Mouse (Mus musculus): ENCODE measurements around the gene Gpm6a.
"Not testable (repeated sequence)": the region's sequence is repeated elsewhere in the genome, so short reads cannot be mapped to it uniquely, and the experiment has no call there.

Gene Gpm6a

GRCm38 (mm10) chr8:55017071-55017470 is 62.4 kb downstream of the Gpm6a start:
- no peak for DNase-seq

DNA sequence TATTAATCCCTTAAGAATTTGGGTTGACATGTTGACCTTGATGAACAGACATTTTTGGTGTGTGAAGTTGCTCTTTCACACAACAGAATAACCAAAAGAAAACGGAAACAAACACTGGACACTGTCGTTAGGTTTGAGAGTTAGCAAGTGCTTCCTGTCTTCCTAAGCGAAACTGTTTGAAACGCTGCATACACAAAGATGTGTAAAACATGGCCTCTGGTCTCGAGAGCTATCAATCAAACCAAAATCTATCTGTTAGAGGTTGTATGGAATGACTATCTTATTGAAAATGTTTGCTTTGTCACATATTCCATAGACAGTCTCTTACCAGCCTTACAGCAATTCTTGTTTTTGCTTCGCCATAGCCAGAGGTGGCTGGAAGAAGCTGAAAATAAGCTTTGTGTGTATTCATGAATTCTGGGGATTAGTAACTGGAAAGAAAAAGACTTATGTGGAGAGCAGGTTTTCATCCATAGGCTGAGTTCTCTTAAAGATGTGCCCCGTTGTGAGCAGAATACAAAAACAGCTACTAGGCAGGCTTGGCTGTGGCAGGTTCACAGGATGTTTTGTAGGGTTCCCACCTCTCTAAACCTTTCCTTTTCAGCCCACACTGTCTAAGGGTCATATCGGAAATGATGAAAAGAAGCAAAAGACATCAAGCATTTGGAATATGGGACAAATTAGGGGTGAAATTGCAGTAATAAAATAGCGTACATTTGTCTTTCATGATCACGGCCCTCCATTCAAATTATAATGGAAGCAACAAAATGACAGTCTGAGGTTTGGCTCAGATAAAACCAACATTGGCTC is 71.4 kb downstream of the Gpm6a start:
- peak; percentile 25 for DNase-seq

GRCm38 (mm10) chr8:55026661-55027000 is 72.0 kb downstream of the Gpm6a start:
- DNase-seq, result no peak

GRCm38 (mm10) chr8:55028371-55028770 is 73.7 kb downstream of the Gpm6a start:
- DNase-seq, result no peak

GRCm38 (mm10) chr8:55031099-55031498 is 76.5 kb downstream of the Gpm6a start:
- DNase-seq, result no peak

DNA sequence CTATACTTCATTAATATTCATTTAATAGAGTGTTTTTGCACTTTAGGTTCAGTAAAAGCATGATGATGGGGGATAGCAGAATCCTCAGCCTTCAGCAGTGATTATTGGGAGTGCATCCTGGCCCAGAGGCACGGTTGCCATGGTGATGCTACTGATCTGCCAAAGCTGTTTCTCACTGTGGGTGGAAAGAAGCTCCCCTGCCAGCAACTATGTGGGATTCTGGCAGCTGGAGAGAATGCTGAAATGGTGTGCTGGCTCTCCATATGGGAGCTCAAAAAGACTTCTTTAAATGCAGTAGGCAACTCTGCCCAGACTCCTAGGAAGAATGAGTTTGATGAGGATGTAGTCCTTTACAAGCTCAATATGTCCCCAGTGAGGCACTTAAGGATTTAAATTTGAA is 79.7 kb downstream of the Gpm6a start:
- peak; percentile 71 for DNase-seq

GRCm38 (mm10) chr8:55035416-55035815 is 80.8 kb downstream of the Gpm6a start:
- DNase-seq, result no peak

DNA sequence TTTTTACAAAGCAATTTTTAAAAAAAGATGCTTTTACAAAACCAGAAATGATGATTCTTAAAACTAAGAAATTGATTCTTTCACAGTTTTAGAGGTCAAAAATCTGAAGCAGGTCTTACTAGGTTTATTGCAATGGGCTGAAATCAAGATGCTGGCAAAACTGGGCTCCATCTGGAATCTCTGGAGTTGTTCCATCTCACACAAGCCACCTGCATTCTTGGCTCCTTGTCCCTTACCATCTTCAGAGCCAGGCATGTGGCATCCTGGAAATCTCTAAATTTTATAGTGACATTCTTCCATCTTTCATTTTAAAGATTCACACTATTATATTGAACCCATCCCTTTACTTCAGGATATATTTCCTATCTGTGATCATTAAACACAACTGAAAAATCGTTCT is 88.3 kb downstream of the Gpm6a start:
- no peak for DNase-seq

GRCm38 (mm10) chr8:55048396-55048795 is 93.8 kb downstream of the Gpm6a start:
- DNase-seq, result no peak

GRCm38 (mm10) chr8:55049979-55050378 is 95.3 kb downstream of the Gpm6a start:
- DNase-seq, result no peak

DNA sequence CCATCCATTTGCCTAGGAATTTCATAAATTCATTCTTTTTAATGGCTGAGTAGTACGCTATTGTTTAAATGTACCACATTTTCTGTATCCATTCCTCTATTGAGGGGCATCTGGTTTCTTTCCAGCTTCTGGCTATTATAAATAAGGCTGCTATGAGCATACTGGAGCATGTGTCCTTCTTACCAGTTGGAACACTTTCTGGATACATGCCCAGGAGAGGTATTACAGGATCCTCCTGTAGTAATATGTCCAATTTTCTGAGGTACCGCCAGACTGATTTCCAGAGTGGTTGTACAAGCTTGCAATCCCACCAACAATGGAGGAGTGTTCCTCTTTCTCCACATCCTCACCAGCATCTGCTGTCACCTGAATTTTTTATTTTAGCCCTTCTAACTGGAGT is 114.2 kb downstream of the Gpm6a start:
- DNase-seq, result not testable (repeated sequence)

DNA sequence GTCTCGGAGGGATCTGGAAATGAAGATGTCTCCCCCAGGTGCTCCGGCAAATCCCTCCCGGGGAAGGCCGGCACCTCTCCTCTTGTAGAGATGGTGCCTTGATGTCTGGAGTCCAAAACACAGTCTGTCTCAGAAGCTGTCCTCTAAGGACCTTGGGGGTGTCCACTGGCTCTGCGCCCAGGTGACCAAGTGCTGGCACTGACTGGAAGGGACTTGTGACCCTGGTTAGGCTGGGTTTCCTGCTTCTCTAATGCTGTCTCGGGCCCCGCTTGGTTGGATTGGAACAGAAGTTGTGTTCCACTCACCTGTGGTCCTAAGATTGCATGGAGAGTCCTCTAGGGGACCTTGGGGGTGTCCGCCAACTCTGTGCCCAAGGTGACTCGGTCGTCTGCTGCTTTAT is 118.8 kb downstream of the Gpm6a start:
- no peak for DNase-seq

DNA sequence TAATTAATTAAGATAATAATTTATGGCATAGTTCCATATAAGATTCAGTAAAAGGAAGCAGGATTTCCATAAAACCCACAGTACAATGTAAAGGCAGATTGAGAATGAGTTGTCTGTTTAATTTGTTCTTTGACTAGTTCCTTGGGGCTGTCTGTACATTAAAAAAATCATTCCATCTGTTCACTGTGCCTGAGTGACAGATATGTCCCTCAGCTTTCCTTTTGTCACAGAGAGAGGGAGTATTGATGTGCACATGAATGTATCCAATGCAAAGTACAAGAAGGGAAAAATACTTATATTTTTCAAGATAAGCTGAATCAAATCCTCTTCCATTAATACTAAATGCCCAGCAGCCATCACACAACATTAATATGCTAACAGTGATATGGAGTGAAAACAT is 147.6 kb downstream of the Gpm6a start:
- DNase-seq, result no peak

GRCm38 (mm10) chr8:55103065-55103464 is 148.4 kb downstream of the Gpm6a start:
- DNase-seq, result no peak

- peak; percentile 17 for DNase-seq
Measured at GRCm38 (mm10) chr8:55103891-55104481, 149.3 kb downstream of the Gpm6a start.
